Mouse (Mus musculus) kidney, adult 2 months (tissue): ENCODE data around the gene Ralgps1.

Experiments
- CTCF ChIP-seq: fragments of 200-500 bp; conservative IDR thresholded peaks from 2 replicates; pipeline ENCODE4 v1.5.1; 2011; ENCODE audit warnings: low read depth, mild to moderate bottlenecking, control low read depth, low read length, moderate library complexity, mixed read lengths; ENCODE audit not compliant: insufficient read depth, insufficient read length
- POLR2A ChIP-seq: fragments of 200-500 bp; IDR thresholded peaks from one replicate; pipeline ENCODE4 v1.6.1; 2011; ENCODE audit warnings: low read depth, low read length, control low read depth

- TF ChIP-seq POLR2A (no peak), CTCF (no peak)
These were observed 51.4 kb downstream of the Ralgps1 start for GRCm38 (mm10) chr2:33319934-33320333.
